Mouse (Mus musculus): ENCODE measurements around the gene Fancd2. TPM values are rescaled to one million over a fixed set of nuclear protein-coding genes. Genes with fewer than 3 reads are reported as not detected.
A peak's percentile ranks its signal among the peaks of the same experiment; 100 is the strongest.

The Fancd2 gene
- polyA plus RNA-seq, 1 experiment from 2014 or later, result 17.7 TPM

GRCm38 (mm10) chr6:113494258-113494788 is 37.2 kb upstream of the Fancd2 start:
- Histone ChIP-seq H3K4me1 (ENCODE audit: control insufficient read depth, insufficient read depth, low read length) (no peaks in the 10 kb centered on the region; the same call in 1 of the 2 replicates), H3K27ac (replicated peaks; ENCODE audit: low read depth, low read length) (no peak overlapping the region)

DNA sequence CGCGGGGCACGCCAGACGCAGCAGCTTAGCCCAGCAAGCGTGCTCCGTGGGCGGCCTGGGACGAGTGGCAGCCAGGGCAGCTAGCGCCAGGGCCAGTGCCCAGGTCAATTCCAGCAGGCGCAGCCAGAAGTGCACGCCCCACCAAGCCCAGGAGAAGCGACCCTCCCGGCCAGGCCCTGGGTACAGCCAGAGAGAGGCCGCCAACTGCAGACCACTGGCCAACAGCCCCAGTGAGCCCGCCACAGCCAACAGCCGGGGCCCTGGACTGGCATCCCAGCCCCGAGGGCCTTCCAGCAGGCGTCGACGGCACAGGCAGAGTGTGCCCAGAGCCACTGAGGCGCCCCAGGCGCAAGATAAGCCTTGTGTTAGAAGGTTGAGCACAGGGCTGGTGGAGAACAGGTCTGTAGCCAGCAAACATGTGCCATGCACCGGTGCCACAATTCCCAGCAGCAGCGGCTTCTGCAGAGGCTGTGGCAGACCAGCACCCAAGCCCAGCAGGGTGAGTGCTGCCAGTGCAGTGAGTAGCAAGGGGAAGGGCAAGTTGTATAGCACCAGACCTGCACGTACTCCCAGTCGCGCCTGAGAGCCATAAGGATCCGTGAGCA is 36.3 kb upstream of the Fancd2 start:
- no peak overlapping the region for H3K27ac ChIP-seq (replicated peaks; ENCODE audit: low read depth, low read length)
- WGBS, result 50% methylated on average over 28 of the region's 28 CpGs
- DNase-seq (ENCODE audit: low spot score) (no peak), ATAC-seq (replicated peaks; ENCODE audit: insufficient number of reproducible peaks, low FRiP score, low TSS enrichment, low read depth) (no peak)
- H3K36me3 ChIP-seq (replicated peaks; ENCODE audit: control insufficient read depth, insufficient read depth, low read depth, low read length), result no peaks in the 10 kb centered on the region
- peak overlapping the region; percentile 37; the same call in 1 of the 2 replicates for H3K4me3 ChIP-seq (ENCODE audit: low read depth, low read length)
- no peaks in the 10 kb centered on the region; the same call in 1 of the 2 replicates for H3K4me1 ChIP-seq (ENCODE audit: control insufficient read depth, insufficient read depth, low read length)
- no peaks in the 10 kb centered on the region for H3K9me3 ChIP-seq (replicated peaks; ENCODE audit: control insufficient read depth, low read length)
- H3K27me3 ChIP-seq (ENCODE audit: control insufficient read depth, insufficient read depth, low read length), result peaks cover 15% of the 10 kb centered on the region
- H3K4me2 ChIP-seq (ENCODE audit: low read depth, low read length), result no peak overlapping the region; the same call in 1 of the 2 replicates
- 0 out of 2 replicates have a peak overlapping the region, but pooled peaks have one; percentile 6 for H3K9ac ChIP-seq (replicated peaks; ENCODE audit: low read length)

More at GRCm38 (mm10) chr6:113494258-113494788, 37.2 kb upstream of the Fancd2 start:
- peak overlapping the region; percentile 44 for H3K9ac ChIP-seq (replicated peaks; ENCODE audit: low read length)
- DNase-seq (ENCODE audit: low spot score), result peak; percentile 77
- H3K27me3 ChIP-seq (ENCODE audit: control insufficient read depth, insufficient read depth, low read length), result peaks cover 15% of the 10 kb centered on the region
- H3K9me3 ChIP-seq (replicated peaks; ENCODE audit: control insufficient read depth, low read length), result no peaks in the 10 kb centered on the region
- H3K4me2 ChIP-seq (ENCODE audit: low read depth, low read length), result peak overlapping the region; percentile 56
- 1% methylated on average over 53 of the region's 54 CpGs for WGBS
- peak overlapping the region; percentile 37 for H3K4me3 ChIP-seq (ENCODE audit: low read depth, low read length)
- ATAC-seq (replicated peaks; ENCODE audit: insufficient number of reproducible peaks, low FRiP score, low TSS enrichment, low read depth), result peak; percentile 69
- no peaks in the 10 kb centered on the region for H3K36me3 ChIP-seq (replicated peaks; ENCODE audit: control insufficient read depth, insufficient read depth, low read depth, low read length)

DNA sequence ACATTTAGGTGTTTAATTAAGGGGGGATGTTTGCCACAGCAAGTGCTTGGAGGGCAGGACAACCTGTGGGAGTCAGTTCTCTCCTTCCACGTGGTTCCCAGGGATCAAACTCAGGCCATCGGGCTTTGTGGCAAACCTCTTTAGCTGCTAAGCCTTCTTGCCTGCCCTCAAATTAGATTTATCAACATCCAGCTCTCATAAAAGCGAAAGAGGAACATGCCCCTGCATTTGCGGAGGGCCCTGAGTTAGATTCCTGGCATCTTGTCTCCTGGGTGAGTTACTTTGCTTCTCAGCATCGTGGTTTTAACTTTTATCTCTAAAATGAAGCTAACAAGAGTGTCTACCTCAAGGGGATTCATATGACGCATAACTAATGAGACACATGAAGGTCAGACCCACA is 32.1 kb upstream of the Fancd2 start:
- no peaks in the 10 kb centered on the region for H3K36me3 ChIP-seq (replicated peaks; ENCODE audit: control insufficient read depth, insufficient read depth, low read depth, low read length)
- ATAC-seq (replicated peaks; ENCODE audit: insufficient number of reproducible peaks, low FRiP score, low TSS enrichment, low read depth) (no peak), DNase-seq (ENCODE audit: low spot score) (no peak)
- no peak overlapping the region for H3K4me3 ChIP-seq (ENCODE audit: low read depth, low read length)
- 78% methylated on average over 6 of the region's 6 CpGs for WGBS
- H3K27ac ChIP-seq (replicated peaks; ENCODE audit: low read depth, low read length), result no peak overlapping the region
- no peak overlapping the region for H3K9ac ChIP-seq (replicated peaks; ENCODE audit: low read length)
- H3K4me2 ChIP-seq (ENCODE audit: low read depth, low read length), result no peak overlapping the region
- H3K27me3 ChIP-seq (ENCODE audit: control insufficient read depth, insufficient read depth, low read length), result peaks cover 15% of the 10 kb centered on the region
- H3K4me1 ChIP-seq (ENCODE audit: control insufficient read depth, insufficient read depth, low read length), result no peaks in the 10 kb centered on the region; the same call in 1 of the 2 replicates
- H3K9me3 ChIP-seq (replicated peaks; ENCODE audit: control insufficient read depth, low read length), result no peaks in the 10 kb centered on the region

GRCm38 (mm10) chr6:113501388-113502084 is 29.9 kb upstream of the Fancd2 start, which contains the start of gene Prrt3:
Prrt3 (minus strand) TSS chr6:113501931.
- Histone ChIP-seq H3K4me1 (ENCODE audit: control insufficient read depth, insufficient read depth, low read length) (no peaks in the 10 kb centered on the region), H3K4me2 (ENCODE audit: low read depth, low read length) (peak within 1 kb of the TSS; percentile 84), H3K4me3 (ENCODE audit: low read depth, low read length) (peak within 1 kb of the TSS; percentile 48), H3K27me3 (ENCODE audit: control insufficient read depth, insufficient read depth, low read length) (no peaks in the 10 kb centered on the region; the same call in 1 of the 2 replicates), H3K9me3 (replicated peaks; ENCODE audit: control insufficient read depth, low read length) (no peaks in the 10 kb centered on the region), H3K27ac (replicated peaks; ENCODE audit: low read depth, low read length) (no peak within 1 kb of the TSS), H3K36me3 (replicated peaks; ENCODE audit: control insufficient read depth, insufficient read depth, low read depth, low read length) (no peaks in the 10 kb centered on the region), H3K9ac (replicated peaks; ENCODE audit: low read length) (peak within 1 kb of the TSS; percentile 69)
- ATAC-seq (replicated peaks; ENCODE audit: insufficient number of reproducible peaks, low FRiP score, low TSS enrichment, low read depth), result peak; percentile 55
- 2% methylated on average over 32 of the region's 32 CpGs for WGBS
- DNase-seq (ENCODE audit: low spot score), result peak; percentile 75

- H3K4me3 ChIP-seq (ENCODE audit: low read depth, low read length), result no peak overlapping the region
- H3K36me3 ChIP-seq (replicated peaks; ENCODE audit: control insufficient read depth, insufficient read depth, low read depth, low read length), result no peaks in the 10 kb centered on the region
- 78% methylated on average over 2 of the region's 2 CpGs for WGBS
- no peaks in the 10 kb centered on the region for H3K4me1 ChIP-seq (ENCODE audit: control insufficient read depth, insufficient read depth, low read length)
- H3K4me2 ChIP-seq (ENCODE audit: low read depth, low read length), result no peak overlapping the region
- H3K27ac ChIP-seq (replicated peaks; ENCODE audit: low read depth, low read length), result no peak overlapping the region
- DNase-seq (ENCODE audit: low spot score) (no peak), ATAC-seq (replicated peaks; ENCODE audit: insufficient number of reproducible peaks, low FRiP score, low TSS enrichment, low read depth) (no peak)
- H3K9ac ChIP-seq (replicated peaks; ENCODE audit: low read length), result no peak overlapping the region
- no peaks in the 10 kb centered on the region for H3K9me3 ChIP-seq (replicated peaks; ENCODE audit: control insufficient read depth, low read length)
- H3K27me3 ChIP-seq (ENCODE audit: control insufficient read depth, insufficient read depth, low read length), result no peaks in the 10 kb centered on the region; the same call in 1 of the 2 replicates
Observed at GRCm38 (mm10) chr6:113502801-113503200, 28.7 kb upstream of the Fancd2 start.

- 83% methylated on average over 1 of the region's 1 CpGs for WGBS
- no peaks in the 10 kb centered on the region for H3K36me3 ChIP-seq (replicated peaks; ENCODE audit: control insufficient read depth, insufficient read depth, low read depth, low read length)
Observed at GRCm38 (mm10) chr6:113505689-113506088, 25.8 kb upstream of the Fancd2 start.

GRCm38 (mm10) chr6:113507130-113507529 is 24.4 kb upstream of the Fancd2 start:
- Histone ChIP-seq H3K4me2 (ENCODE audit: low read depth, low read length) (no peak overlapping the region), H3K27ac (replicated peaks; ENCODE audit: low read depth, low read length) (no peak overlapping the region), H3K4me1 (ENCODE audit: control insufficient read depth, insufficient read depth, low read length) (no peaks in the 10 kb centered on the region), H3K9me3 (replicated peaks; ENCODE audit: control insufficient read depth, low read length) (no peaks in the 10 kb centered on the region), H3K36me3 (replicated peaks; ENCODE audit: control insufficient read depth, insufficient read depth, low read depth, low read length) (no peaks in the 10 kb centered on the region), H3K4me3 (ENCODE audit: low read depth, low read length) (no peak overlapping the region), H3K27me3 (ENCODE audit: control insufficient read depth, insufficient read depth, low read length) (no peaks in the 10 kb centered on the region), H3K9ac (replicated peaks; ENCODE audit: low read length) (no peak overlapping the region)
- ATAC-seq (replicated peaks; ENCODE audit: insufficient number of reproducible peaks, low FRiP score, low TSS enrichment, low read depth) (no peak), DNase-seq (ENCODE audit: low spot score) (no peak)

More at GRCm38 (mm10) chr6:113505689-113506088, 25.8 kb upstream of the Fancd2 start:
- no peak for ATAC-seq (replicated peaks; ENCODE audit: insufficient number of reproducible peaks, low FRiP score, low TSS enrichment, low read depth)
- DNase-seq (ENCODE audit: low spot score), result no peak
- no peaks in the 10 kb centered on the region for H3K4me1 ChIP-seq (ENCODE audit: control insufficient read depth, insufficient read depth, low read length)
- H3K27ac ChIP-seq (replicated peaks; ENCODE audit: low read depth, low read length), result no peak overlapping the region
- no peak overlapping the region for H3K9ac ChIP-seq (replicated peaks; ENCODE audit: low read length)
- no peak overlapping the region for H3K4me3 ChIP-seq (ENCODE audit: low read depth, low read length)
- H3K27me3 ChIP-seq (ENCODE audit: control insufficient read depth, insufficient read depth, low read length), result no peaks in the 10 kb centered on the region; the same call in 1 of the 2 replicates
- H3K9me3 ChIP-seq (replicated peaks; ENCODE audit: control insufficient read depth, low read length), result no peaks in the 10 kb centered on the region
- H3K4me2 ChIP-seq (ENCODE audit: low read depth, low read length), result no peak overlapping the region
